Comparison of ENCODE assay signal across 26 mouse cellular contexts in genomic region chrX:12968979-12969746, GRCm38 (mm10).
DNase-seq lines count a peak whose midpoint lies in the region; ATAC-seq and TF ChIP-seq lines count a peak whose summit lies in the region.
"Had no signal": no experiment of that assay in that cellular context is flagged by ENCODE, and none has a peak within 500 bp of the region (broad histone marks: within the 10 kb centered on the region; RNA-seq: fewer than 3 reads in every experiment).

No protein-coding gene starts in this region.

- no peaks in the 10 kb centered on the region for H3K9me3 ChIP-seq in kidney, embryonic 16.5 days (ENCODE audit: low read length)
- H3K9me3 ChIP-seq: embryonic facial prominence, embryonic 15.5 days; heart, embryonic 13.5 days; limb, embryonic 10.5 days; midbrain, embryonic 13.5 days; neural tube, embryonic 15.5 days had no signal

- WGBS in lung, adult 2 months: 73% methylated on average over 7 of the region's 7 CpGs
- 87% methylated on average over 7 of the region's 7 CpGs for WGBS in kidney, embryonic 16.5 days

- DNase-seq in lung, postnatal 36 days: peak; percentile 7
- no peak for DNase-seq in lung, adult 2 months
- DNase-seq in thymus, postnatal 4 days: peak; percentile 11
- no peak for DNase-seq in spleen, postnatal 10 days (ENCODE audit: low spot score in 2 of 2)
- DNase-seq in retina, embryonic 14.5 days (ENCODE audit: low spot score): no peak
- DNase-seq: adrenal gland, postnatal 10 days; cerebellum, adult 11 months; cerebellum, postnatal 10 days; gastrocnemius, adult 2 months; heart, adult 11 months; kidney, adult 18-20 months; kidney, postnatal 14 days; layer of hippocampus, adult 9-11 months; lung, adult 18-20 months; lung, postnatal 4 days had no signal

- no peaks in the 10 kb centered on the region for H3K27me3 ChIP-seq in myocyte (ENCODE audit: control insufficient read depth, insufficient read depth, insufficient read length)
- H3K27me3 ChIP-seq in kidney, embryonic 16.5 days (ENCODE audit: insufficient read depth, low read length): no peaks in the 10 kb centered on the region; the same call in 1 of the 2 replicates
- H3K27me3 ChIP-seq: midbrain, embryonic 13.5 days; neural tube, embryonic 15.5 days had no signal

- H3K4me3 ChIP-seq in lung, adult 2 months (replicated peaks; ENCODE audit: extremely low read depth, low read depth, low read length): no peak overlapping the region
- H3K4me3 ChIP-seq in myocyte: no peak overlapping the region
- no peak overlapping the region for H3K4me3 ChIP-seq in kidney, embryonic 16.5 days (ENCODE audit: low read length)
- H3K4me3 ChIP-seq: embryonic facial prominence, embryonic 15.5 days; gastrocnemius, adult 2 months; heart, embryonic 13.5 days; left cerebral cortex, adult 2 months; limb, embryonic 10.5 days; midbrain, embryonic 13.5 days; neural tube, embryonic 15.5 days had no signal

- H3K79me2 ChIP-seq in myocyte (ENCODE audit: control insufficient read depth, insufficient read depth): no peaks in the 10 kb centered on the region

- TF ChIP-seq CTCF in lung, adult 2 months (IDR thresholded peaks at IDR 0.05; ENCODE audit: insufficient read depth, low read length): no peak

- H3K27ac ChIP-seq in kidney, embryonic 16.5 days (ENCODE audit: low read length): no peak overlapping the region
- H3K27ac ChIP-seq: embryonic facial prominence, embryonic 15.5 days; gastrocnemius, adult 2 months; heart, embryonic 13.5 days; hindbrain, postnatal 0 days; left cerebral cortex, adult 2 months; limb, embryonic 10.5 days; midbrain, embryonic 13.5 days; neural tube, embryonic 15.5 days had no signal

- H3K4me1 ChIP-seq in lung, adult 2 months (ENCODE audit: control insufficient read depth, insufficient read depth, low read length): no peaks in the 10 kb centered on the region
- H3K4me1 ChIP-seq in kidney, embryonic 16.5 days (ENCODE audit: insufficient read depth, low read length): no peaks in the 10 kb centered on the region
- H3K4me1 ChIP-seq: embryonic facial prominence, embryonic 15.5 days; heart, embryonic 13.5 days; limb, embryonic 10.5 days; midbrain, embryonic 13.5 days; neural tube, embryonic 15.5 days had no signal

- no peak overlapping the region for H3ac ChIP-seq in myocyte (ENCODE audit: control insufficient read depth, insufficient read length)

- no peak for TF ChIP-seq POLR2A in lung, adult 2 months (IDR thresholded peaks at IDR 0.05; ENCODE audit: borderline replicate concordance, extremely low read depth, low read depth, low read length)
- no peak for TF ChIP-seq POLR2A in myocyte (IDR thresholded peaks at IDR 0.05; ENCODE audit: insufficient read length, low read depth)

- ATAC-seq in hematopoietic stem cell, adult 5-6 weeks (replicated peaks in 1 of 2; ENCODE audit: insufficient read depth in 1 of 2, low FRiP score in 2 of 2, low TSS enrichment in 1 of 2, low read depth in 1 of 2, poor library complexity in 2 of 2, severe bottlenecking in 2 of 2): peak; percentile 46 to 53; a peak in 3 of 4 replicates
- no peak for ATAC-seq in kidney, embryonic 16.5 days (ENCODE audit: low FRiP score, low TSS enrichment)
- ATAC-seq: hindbrain, postnatal 0 days; midbrain, embryonic 13.5 days had no signal

- no peak overlapping the region for H3K4me2 ChIP-seq in myocyte (ENCODE audit: low read depth)
- no peak overlapping the region for H3K4me2 ChIP-seq in kidney, embryonic 16.5 days (replicated peaks; ENCODE audit: low read depth, low read length)
- H3K4me2 ChIP-seq: embryonic facial prominence, embryonic 15.5 days; heart, embryonic 13.5 days; liver, embryonic 11.5 days; midbrain, embryonic 13.5 days; neural tube, embryonic 15.5 days had no signal

- no peaks in the 10 kb centered on the region for H3K36me3 ChIP-seq in myocyte (ENCODE audit: control insufficient read depth, insufficient read depth)
- no peaks in the 10 kb centered on the region for H3K36me3 ChIP-seq in kidney, embryonic 16.5 days (ENCODE audit: insufficient read depth, low read length)
- H3K36me3 ChIP-seq: embryonic facial prominence, embryonic 15.5 days; heart, embryonic 13.5 days; limb, embryonic 10.5 days; midbrain, embryonic 13.5 days; neural tube, embryonic 15.5 days had no signal

- H3K9ac ChIP-seq in kidney, embryonic 16.5 days (replicated peaks; ENCODE audit: low read length): no peak overlapping the region
- H3K9ac ChIP-seq: embryonic facial prominence, embryonic 15.5 days; heart, embryonic 13.5 days; midbrain, embryonic 13.5 days; neural tube, embryonic 15.5 days had no signal

TF ChIP-seq in myocyte, 11 proteins besides CTCF, POLR2A, EP300 and RAD21:
- TF ChIP-seq MAX (IDR thresholded peaks at IDR 0.05; ENCODE audit: low read depth) (no peak), CEBPB (IDR thresholded peaks at IDR 0.05; ENCODE audit: insufficient read depth, poor library complexity, severe bottlenecking) (peak; percentile 56; the same call in 1 of the 2 replicates)
TF ChIP-seq in myocyte: peak in this region for 1.

Comparison
In these comparisons a context has a peak if more than half of its experiments do, and no peak if none do; other contexts are left out.
1. DNase-seq: peak in lung, postnatal 36 days (single experiment) and thymus, postnatal 4 days (single experiment); none in lung, adult 2 months (single experiment), spleen, postnatal 10 days (0 of 2) and retina, embryonic 14.5 days (single experiment).